Mouse (Mus musculus) ovary, postnatal 10 days (tissue): ENCODE data around the gene Lrrc8e.

Experiments
- DNase-seq: peaks from one replicate; pipeline ENCODE4 v3.0.0; 2022; ENCODE audit warnings: low spot score

The Lrrc8e gene

DNA sequence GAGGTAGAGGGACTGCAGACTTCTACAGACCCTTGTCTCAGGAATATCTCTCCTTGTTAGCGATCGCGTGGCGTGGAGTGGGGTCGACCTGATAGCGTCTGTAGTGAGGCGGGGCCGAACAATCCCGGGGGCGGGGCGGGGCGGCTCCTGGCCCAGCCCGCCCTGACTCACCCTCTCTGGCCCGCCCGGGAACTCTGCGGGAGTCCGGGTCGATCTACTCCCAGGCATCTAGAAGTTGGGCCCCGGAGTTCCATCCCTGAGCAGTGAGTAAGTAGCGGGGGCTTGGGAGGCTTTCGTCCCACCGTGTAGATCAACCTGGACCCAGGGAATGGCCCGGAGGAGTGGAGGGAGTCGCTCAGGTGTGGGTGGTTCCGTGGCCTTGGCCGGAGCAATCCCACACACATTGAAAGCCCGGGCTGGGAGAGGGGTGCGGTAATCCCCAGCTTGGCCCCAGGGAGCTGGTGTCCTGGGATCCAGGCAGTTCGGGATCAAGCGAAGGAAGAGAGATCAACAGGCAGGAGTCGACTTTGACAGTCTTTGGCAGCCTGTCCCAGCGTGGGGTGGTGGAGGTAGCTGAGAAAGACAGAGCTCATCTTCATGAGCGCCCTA, at the start of gene Lrrc8e:
Lrrc8e (plus strand) TSS at position 89 of the 609 bp plus-strand sequence.
- no peak for DNase-seq

DNA sequence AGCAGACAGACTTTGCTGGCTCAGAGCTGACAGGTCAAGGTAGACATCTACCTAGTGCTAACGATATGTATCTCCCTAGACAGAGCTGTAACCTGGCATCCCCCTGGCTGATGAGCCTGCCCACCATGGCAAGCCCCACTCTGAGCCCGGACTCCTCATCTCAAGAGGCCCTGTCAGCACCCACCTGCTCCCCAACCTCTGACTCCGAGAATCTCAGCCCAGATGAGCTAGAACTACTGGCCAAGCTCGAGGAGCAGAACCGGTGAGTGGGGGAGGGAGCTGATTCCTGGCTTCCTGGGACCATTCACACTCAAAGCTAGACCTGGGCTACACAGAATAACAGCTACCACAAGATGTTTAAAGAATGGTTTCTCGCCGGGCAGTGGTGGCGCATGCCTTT, 43.2 kb upstream of the Lrrc8e start:
- DNase-seq, result no peak

DNA sequence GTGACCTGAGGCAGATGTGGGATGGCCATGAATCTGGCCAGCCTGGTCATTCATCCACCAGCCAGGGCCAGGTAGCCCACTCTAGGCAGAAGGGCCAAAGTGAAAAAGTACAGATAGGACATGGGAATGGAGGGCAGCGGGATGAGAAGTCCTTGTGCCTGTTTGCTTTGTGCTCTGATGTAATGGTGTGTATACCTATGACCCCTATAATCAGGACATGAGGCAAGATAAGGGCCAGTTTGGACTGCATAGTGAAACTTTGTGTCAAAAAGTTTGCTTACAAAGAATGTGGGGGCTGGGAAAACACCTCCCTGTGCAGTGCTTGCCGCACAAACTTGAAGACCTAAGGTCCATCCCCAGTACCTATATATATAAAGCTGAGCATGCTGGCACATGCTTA, 40.5 kb upstream of the Lrrc8e start:
- DNase-seq, result no peak

DNA sequence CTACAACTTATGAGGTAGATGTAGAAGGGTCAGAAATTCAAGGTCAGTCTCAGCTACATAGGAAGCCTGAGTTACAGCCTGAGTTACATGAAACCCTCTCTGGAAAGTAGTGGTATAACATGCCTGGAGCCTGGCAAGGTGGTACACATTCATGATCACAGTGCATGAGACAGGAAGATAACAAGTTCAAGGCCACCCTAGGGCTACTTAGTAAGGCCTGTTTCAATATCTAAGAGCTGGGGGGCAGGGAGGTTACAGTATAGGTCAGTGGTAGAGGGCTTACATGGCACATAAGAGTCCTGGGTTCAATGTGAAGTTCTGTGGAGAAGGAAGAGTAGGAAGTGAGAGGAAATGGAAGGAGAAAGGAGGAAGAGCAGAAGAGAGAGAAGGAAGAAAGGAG, 38.0 kb upstream of the Lrrc8e start:
- no peak for DNase-seq

- DNase-seq, result no peak
Observed at GRCm38 (mm10) chr8:4189031-4189722, 37.5 kb upstream of the Lrrc8e start.

- DNase-seq, result no peak
Observed at GRCm38 (mm10) chr8:4192305-4192704, 34.3 kb upstream of the Lrrc8e start.

GRCm38 (mm10) chr8:4192807-4193587, 33.6 kb upstream of the Lrrc8e start:
- peak; percentile 72 for DNase-seq

DNA sequence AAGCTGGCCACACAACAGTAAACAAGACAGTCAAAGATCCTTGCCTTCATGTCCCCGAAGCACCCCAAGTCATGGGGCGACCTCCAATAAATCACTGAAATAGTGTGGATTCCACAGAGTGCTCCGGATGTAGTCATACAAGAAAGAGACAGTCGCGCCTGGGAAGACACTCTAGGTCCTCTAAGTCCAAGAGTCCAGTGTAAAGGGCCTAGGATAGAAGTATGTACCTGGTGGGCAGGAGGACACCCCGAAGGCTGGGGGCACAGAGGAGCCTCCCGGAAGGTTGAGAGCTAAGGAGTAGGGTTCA, 33.1 kb upstream of the Lrrc8e start:
- no peak for DNase-seq

DNA sequence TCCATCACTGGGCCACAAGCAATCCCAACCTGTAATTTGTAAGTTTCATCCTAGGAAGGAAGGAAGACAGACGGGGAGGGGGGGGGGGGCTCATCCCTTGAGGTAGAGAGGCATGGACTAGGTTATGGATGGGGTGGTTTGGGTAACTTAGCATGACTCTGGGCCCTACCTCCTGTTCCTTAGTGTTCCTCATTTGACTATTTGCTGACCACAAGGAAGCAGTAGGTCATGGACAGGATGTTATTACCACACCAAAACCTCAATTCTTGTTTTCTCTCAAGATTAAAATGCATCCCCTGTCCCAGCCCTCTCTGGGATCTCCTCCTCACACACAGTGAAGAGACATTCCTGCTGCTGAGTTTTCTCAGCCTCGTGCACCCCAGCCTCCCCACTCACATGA, 25.3 kb upstream of the Lrrc8e start:
- no peak for DNase-seq

DNA sequence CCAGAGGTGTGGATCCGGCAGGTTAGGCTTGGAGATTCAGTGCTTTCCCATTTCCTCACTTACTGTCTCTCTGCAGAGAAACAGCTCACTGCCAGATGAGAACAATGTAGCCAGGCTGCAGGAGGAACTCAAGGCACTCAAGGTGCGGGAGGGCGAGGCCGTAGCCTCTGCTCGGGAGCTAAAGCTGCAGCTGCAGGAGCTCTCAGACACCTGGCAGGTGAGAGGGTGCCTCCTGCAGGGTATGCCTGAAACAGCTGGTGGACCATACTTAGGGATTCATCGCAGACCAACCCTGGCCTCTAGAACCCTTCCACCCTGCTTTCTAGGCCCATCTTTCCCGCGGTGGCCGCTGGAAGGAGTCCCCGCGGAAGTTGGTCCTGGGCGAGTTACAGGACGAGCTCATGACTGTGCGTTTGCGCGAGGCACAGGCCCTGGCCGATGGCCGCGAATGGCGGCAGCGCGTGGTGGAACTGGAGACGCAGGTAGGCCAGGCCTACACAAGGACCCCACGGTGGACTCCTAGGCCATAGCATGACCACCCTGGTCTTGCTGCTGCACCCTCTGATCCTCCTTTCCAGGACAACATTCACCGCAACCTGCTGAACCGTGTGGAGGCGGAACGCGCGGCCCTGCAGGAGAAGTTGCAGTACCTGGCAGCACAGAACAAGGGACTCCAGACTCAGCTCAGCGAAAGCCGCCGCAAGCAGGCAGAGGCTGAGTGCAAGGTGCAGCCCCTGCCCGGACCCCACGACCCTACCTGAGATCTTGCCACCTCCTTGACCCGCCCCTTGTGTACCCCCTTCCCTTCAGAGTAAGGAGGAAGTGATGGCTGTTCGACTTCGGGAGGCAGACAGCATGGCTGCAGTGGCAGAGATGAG, 21.1 kb upstream of the Lrrc8e start:
- no peak for DNase-seq

DNA sequence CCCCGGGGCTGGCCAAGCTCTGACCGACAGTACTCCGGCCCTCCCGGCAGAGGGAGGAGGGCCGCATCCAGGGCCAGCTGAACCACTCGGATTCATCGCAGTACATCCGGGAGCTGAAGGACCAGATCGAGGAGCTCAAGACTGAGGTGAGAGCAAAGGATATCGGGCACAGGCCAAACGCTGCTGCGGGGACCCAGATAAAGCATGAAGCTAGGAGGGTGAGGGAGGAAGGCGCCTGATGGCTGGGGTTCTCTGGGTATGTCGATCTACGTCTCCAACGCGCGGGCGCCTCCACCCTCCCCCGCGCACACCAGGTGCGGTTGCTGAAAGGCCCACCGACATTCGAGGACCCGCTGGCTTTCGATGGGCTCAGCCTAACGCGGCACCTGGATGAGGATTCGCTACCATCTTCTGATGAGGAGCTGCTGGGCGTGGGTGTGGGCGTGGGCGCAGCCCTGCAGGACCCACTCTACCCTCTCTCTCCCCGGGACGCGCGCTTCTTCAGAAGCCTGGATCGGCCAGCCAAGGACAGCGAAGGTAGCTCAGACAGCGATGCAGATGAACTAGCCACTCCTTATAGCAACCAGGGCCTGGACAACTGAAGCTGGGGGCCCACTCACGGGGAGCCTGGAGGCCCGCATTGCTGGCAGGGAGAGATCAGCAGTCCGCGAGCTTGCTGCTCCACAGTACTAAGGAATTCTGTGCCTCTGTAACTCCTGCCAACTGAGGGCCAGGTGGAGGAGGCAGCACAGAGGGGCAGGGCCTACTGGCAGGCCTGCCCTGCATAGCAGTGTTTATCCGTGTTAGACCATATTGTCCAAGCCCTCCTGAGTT, 20.2 kb upstream of the Lrrc8e start:
- no peak for DNase-seq

GRCm38 (mm10) chr8:4207016-4207350, 19.6 kb upstream of the Lrrc8e start:
- DNase-seq, result no peak

GRCm38 (mm10) chr8:4211097-4211496, 15.5 kb upstream of the Lrrc8e start:
- no peak for DNase-seq

GRCm38 (mm10) chr8:4212809-4213209, 13.8 kb upstream of the Lrrc8e start:
- DNase-seq, result no peak

DNA sequence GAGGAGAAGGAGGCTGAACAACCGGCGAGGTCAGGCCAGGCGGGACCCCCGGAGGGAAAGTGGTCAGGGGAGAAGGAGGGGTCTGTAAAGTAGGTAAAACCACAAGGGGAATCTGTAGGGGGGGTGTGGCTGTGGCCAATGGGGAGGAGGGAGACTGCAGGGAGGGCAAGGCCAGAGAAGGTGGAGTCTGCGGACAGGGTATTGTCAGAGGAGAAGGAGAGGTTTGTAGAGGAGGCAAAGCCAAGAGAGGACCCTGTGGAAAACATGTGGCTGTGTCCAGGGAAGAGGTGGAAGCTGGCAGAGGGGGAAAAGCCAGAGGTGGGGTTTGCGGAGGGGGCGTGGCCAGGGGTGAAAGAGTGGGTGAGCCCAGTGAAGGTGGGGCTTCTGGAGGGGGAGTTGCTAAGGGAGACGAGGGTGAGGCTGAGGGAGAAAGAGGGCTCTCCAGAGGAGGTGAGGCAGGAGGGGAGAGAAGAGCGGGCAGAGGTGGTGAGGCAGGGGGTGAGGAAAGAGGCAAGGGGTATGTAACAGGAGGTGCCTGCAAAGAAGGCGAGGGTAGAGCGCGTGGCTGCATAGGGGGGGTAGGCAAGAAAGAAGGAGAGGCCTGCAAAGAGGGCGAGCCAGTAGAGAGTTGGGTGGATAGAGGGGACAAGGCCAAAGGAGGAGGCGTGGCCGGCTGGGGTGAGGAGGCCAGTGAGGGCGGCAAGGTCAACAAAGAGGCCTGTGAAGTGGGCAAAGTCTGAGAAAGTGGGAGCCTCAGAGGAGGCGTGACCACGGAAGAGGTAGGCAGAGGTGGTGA, 13.2 kb upstream of the Lrrc8e start:
- DNase-seq, result no peak

DNA sequence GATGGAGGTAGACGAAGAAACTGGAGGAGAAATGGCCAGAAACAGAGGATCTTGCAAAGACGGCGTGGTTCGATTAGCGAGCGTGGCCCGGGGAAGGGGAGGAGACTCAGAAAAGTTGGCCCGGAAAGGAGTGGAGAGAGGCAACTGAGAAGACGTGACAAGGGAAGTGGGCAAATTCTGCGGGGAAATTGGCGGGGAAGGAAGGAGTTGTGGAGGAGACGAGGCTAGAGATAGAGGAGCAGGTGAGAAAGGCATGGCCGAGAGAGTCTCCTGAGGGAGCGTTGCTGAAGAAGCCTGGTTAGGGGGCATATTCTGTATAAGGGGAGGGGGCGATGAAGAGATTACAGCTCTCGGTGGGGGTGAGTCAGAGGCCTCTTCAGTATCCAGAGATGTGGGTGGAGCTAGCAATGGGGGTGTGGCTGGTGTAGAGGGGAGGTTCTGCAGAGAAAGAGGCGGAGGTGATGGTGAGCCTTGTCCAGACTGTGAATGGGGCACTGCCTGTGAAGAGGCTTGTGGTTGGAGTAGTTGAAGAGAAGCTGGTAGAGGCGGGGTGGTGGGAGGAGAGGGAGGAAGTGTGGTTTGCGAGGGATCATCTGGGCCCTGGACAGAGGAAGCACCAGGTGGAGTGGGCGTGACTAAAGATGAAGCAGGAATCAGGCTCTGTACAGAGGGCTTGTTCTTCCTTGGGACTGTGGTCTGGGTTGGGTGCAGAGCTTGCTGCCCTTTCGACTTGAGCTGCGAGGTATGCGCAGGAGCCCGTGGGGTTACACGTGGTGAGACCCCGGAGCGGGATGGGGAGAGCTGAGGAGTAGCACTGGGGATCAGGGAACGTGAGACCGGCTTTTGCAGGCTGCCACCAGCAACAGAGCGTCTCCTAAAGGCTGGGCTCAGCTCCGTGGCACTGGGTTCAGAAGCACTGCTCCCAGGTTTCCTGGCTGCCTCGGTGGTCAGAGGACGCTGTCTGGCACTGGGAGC, 12.3 kb upstream of the Lrrc8e start:
- no peak for DNase-seq

DNA sequence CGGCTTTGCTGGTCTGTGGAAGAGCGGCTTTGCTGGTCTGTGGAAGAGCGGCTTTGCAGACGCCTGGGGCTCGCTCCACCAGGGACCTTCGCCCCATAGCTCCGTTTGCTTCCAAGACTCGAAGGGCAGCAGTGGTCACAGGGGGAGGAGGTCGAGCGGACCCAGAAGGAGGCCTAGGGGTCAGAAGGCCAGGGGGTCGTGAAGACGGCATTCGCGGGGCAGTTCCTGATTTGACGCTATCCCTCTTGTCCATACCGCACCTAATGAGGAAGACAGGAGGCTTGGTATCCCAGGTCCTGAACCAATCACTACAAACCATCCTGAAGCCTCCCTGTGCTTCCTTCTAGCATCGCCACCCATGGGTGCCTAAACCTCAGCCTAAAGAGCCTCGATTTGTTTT, 10.3 kb upstream of the Lrrc8e start:
- DNase-seq, result no peak

DNA sequence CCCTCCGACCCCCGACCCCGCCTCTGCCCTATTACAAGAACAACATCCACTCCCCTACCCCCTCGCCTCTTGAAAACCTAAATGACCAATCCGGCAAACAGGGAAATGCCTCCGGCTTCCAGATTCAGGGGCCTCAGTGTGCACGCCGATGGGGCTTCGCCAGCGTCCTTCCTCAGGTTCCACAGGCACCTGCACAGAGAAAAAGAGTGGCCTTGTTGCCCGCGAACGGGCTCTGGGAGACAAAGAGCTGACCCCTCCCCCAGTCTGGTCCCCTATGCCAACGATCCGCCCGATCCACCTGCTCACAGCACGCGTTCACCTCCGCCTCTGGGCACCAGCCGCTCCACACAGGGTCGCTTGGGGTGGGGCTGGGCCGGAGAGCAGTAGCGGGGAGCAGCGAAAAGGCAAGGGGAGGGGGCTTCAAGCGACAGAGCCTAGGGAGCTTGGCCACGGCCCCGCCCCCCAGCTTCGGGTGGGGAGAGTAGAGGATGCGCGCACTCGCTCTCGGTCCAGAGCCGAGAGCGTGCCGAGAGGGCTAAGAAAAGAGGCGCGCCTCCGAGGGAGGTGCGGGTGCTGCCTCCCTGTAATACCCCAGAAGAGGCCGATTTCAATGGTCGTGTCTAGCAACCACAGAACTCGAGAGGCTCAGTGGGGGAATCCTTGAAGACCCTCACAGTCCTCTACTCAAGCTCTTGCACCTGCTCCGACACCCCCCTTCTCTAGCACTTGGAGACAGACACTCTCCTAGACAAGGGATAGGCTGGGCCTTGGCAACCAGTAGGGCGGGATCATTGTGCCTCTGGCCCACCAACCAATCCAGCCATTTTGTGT, 9.6 kb upstream of the Lrrc8e start, which contains the start of gene Prr36:
Prr36 (minus strand) TSS at position 669 of the 831 bp plus-strand sequence.
- no peak for DNase-seq

- DNase-seq, result no peak
Observed at GRCm38 (mm10) chr8:4219617-4220016, 7.0 kb upstream of the Lrrc8e start.
